Mouse (Mus musculus) T-helper 17 cell (primary cell): ENCODE data around the gene Olfr313.
"Not testable (repeated sequence)": the region's sequence is repeated elsewhere in the genome, so short reads cannot be mapped to it uniquely, and the experiment has no call there.

Experiments
- in situ Hi-C, 2 experiments: fragments of 300-600 bp; cut with MboI, MseI; formaldehyde crosslinking; loops; 1 replicate in 1 of 2; 2 replicates in 1 of 2; pipeline ENCODE4 v1.15.1; 2025; ENCODE audit warnings: high pct_unique_total_duplicates in 2 of 2

Gene Olfr313

DNA sequence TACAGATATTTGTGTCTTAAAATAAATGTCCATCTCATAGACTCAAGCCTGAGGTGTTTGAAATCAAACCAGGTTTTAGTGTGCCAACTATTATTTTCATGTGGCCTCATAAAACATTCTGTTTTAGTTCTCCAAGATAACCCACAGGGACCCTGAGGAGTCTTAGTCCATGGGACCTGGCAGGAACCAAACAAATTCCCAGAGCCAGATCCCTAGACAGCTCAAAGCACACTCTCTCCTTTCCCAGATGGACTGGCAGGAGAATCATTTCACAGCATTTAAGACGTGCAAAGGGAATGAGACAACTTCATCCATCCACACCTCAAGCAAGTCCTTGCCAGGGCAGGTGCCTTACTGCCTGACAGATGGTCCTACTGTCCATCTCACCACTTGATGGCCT lies at the start of gene Olfr313:
Gene Olfr313, plus strand, starts transcription at position 301 of the 400 bp plus-strand sequence.
- in situ Hi-C loops: not testable (repeated sequence)

GRCm38 (mm10) chr11:58772888-58773287 lies 41.9 kb upstream of the Olfr313 start, which contains the start of gene Olfr315:
Gene Olfr315, plus strand, starts transcription at chr11:58773188.
- in situ Hi-C loops: no loop called here

- in situ Hi-C loops: no loop called here
Observed at GRCm38 (mm10) chr11:58782480-58783089, 32.2 kb upstream of the Olfr313 start, which contains the start of gene Olfr314. Gene Olfr314, plus strand, starts transcription at chr11:58782952.

DNA sequence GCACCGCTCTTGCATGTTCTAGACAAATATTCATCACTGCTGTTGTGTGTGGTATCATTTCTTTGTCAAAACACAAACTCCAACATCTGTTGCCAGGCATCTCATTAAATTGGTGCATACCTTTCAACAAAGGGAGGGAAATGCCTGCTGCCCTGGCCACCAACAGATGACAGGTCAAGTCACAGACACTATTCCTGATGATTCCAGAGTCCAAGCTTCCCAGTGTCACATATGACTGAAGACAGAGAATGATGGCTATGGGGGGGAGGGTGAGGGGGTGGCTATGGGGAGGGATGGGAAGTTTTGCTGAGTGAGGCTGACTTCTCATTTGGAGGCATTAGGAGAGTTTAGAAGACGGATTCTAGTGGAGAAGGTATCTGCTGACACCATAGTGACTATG lies 30.6 kb upstream of the Olfr313 start:
- in situ Hi-C loops: no loop called here

GRCm38 (mm10) chr11:58787651-58788050 lies 27.1 kb upstream of the Olfr313 start:
- in situ Hi-C loops: no loop called here

DNA sequence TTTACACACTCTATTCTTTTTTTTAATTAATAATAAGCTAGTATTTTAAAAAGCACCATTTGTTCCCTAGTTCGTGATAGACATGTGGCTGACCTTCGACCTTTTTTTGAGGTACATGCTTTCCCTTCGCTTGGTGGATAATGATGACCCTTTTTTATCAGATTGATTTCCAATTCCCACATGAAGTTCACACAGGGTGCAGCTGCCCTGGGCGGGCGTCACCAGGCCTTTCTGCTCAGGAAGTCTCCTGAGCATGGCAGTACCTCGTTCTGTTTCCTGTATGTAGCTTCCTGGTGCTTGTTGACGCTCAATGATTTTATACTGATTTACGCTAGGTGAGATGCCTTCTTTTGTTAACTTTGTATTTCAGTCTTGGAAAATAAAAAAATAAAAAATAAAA lies 26.5 kb upstream of the Olfr313 start:
- in situ Hi-C loops: no loop called here

- in situ Hi-C loops: no loop called here
Observed at GRCm38 (mm10) chr11:58789532-58789931, 25.3 kb upstream of the Olfr313 start.

DNA sequence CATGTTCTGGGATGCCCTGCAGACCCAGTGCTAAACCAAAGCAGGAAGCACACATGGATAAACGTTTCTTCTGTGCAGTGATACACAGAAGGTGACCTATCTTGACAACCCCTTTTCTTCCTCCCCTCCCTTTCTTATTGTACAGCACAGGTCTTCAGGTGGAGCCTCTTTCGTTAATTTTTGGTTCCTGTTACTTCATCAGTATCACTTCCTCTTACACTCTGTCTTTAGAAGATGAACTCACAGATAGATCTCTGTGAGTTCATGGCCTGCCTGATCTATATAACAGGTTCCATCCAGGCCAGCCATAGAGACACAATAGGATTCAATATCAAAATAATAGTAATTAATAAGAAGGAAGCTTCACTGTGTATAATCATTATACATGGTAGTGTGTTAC lies 24.7 kb upstream of the Olfr313 start:
- in situ Hi-C loops: loop anchor here in 1 of 2 experiments (10.0 kb wide), 1 partner anchor 795 kb away; no protein-coding TSS in a partner anchor

- in situ Hi-C loops: loop anchor here in 1 of 2 experiments (10.0 kb wide), 1 partner anchor 796 kb away; no protein-coding TSS in a partner anchor
Observed at GRCm38 (mm10) chr11:58790646-58791045, 24.2 kb upstream of the Olfr313 start.

- in situ Hi-C loops: loop anchor here in 1 of 2 experiments (10.0 kb wide), 1 partner anchor 801 kb away; no protein-coding TSS in a partner anchor
Observed at GRCm38 (mm10) chr11:58795856-58796255, 18.9 kb upstream of the Olfr313 start.

DNA sequence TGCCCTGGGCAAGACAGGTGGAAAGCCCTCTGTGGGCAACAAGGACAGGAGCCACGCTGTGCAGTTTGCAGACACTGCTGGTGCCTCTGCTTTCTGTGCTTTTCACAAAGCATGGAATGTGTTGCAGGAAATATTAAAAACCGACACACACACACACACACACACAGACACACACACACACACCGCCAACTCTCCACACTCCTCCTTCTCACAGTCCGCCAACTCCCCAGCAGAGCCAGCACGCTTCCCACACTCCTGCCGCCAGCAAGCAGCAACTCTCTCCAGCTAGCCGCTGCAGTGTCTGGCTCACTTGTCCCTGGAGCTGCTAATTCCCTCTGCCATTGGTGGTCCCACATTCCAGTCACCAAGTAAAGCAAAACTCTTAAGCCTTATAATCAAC lies 17.9 kb upstream of the Olfr313 start:
- in situ Hi-C loops: loop anchor here in 1 of 2 experiments (10.0 kb wide), 1 partner anchor 802 kb away; no protein-coding TSS in a partner anchor

DNA sequence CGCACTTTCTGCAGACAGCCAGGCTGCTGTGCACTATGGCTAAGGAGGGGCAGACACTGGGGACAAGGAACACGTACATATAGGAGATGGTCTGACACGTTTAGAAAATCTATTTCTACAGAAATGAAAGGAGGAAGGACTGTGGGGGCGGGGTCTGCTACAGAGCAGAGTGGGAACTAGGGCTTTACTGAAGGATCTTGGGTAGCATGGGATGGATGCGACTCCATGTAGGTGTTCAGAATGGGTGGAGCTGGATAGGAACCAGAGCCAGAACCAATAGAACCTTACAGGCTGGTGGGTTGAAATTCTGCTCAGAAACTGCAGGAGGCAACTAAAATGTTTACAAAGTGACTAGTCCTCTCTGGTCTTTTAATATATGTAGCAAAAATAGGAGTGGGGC lies 15.1 kb upstream of the Olfr313 start:
- in situ Hi-C loops: loop anchor here in 1 of 2 experiments (10.0 kb wide), 1 partner anchor 805 kb away; no protein-coding TSS in a partner anchor

DNA sequence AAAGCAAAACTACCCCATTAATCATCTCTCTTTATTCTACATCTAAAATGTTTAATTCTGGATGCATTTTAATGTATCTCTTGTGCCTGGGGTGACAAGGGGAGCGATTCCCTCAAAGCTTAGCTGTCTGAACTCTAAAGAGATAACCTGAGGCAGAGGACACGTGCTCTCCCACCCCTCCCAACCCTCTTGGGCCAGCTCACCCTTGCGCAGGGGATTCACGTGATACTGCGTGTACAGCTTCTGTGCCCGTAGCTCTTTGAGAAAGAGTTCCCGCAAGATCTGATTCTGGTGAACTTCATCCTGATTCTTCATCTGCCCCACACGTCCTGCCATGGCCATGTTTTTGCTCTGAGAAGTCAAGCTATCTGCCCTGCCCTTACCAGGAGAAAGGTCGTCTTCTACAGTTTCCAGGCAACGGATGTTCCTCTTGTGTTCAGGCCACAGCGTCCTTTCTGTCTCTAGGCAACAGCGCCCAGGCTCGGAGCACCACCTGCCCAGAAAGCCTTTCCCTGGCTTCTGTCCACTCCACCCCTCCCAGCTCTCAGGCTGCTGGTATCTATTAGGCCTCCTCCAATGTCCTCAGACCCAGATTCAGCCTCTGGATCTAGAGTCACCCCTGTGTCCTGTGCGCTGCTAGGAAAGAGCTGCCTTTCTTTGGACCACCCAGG lies 13.1 kb upstream of the Olfr313 start, which contains the start of gene Fam183b:
Gene Fam183b, minus strand, starts transcription at position 403 of the 671 bp plus-strand sequence.
- in situ Hi-C loops: no loop called here

GRCm38 (mm10) chr11:58803871-58804270 lies 10.9 kb upstream of the Olfr313 start:
- in situ Hi-C loops: no loop called here

GRCm38 (mm10) chr11:58804393-58804792 lies 10.4 kb upstream of the Olfr313 start:
- in situ Hi-C loops: no loop called here

- in situ Hi-C loops: no loop called here
Observed at GRCm38 (mm10) chr11:58812001-58812400, 2.8 kb upstream of the Olfr313 start.

GRCm38 (mm10) chr11:58815676-58816075 lies 876 bp downstream of the Olfr313 start:
- in situ Hi-C loops: no loop called here

- in situ Hi-C loops: not testable (repeated sequence)
Observed at GRCm38 (mm10) chr11:58828937-58829336, 14.1 kb downstream of the Olfr313 start, which contains the start of gene Olfr312. Gene Olfr312, plus strand, starts transcription at chr11:58829237.

- in situ Hi-C loops: no loop called here
Observed at GRCm38 (mm10) chr11:58829764-58830163, 15.0 kb downstream of the Olfr313 start.

GRCm38 (mm10) chr11:58832541-58832940 lies 17.7 kb downstream of the Olfr313 start:
- in situ Hi-C loops: not testable (repeated sequence)

- in situ Hi-C loops: not testable (repeated sequence)
Observed at GRCm38 (mm10) chr11:58838951-58839350, 24.2 kb downstream of the Olfr313 start, which contains the start of gene Olfr311. Gene Olfr311, plus strand, starts transcription at chr11:58839251.

DNA sequence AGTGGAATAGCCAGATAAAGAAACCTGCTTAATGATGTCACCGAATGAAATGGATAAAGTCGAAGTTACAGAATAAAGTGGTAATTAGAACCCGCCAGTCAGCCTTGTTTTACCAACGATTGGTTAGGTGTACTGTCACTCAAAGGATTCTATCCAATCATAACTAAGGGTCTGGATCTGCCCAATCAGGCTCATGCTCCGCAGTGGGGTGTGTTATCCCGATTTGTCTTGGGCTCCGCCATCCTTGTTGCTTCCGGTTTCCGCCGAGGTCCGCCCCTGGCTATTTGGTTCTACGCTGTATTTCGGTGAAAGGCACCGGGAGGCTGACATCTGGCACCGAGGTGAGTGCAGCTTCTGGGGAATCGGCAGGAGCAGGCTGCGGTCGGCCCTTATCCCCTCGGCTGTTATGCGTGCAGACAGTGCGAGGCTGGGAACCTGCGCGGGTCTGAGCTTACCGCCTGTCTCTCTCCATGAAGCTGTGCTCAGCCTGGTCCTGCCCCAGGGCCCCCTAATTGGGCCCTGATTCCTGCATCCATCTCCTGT lies 32.2 kb downstream of the Olfr313 start, which contains the start of gene Gm12258:
Gene Gm12258, plus strand, starts transcription at position 240 of the 543 bp plus-strand sequence.
- in situ Hi-C loops: no loop called here
